Mouse (Mus musculus) frontal cortex, adult 2 months (tissue): ENCODE results near the gene Gfi1b. TPM values are rescaled to one million over a fixed set of nuclear protein-coding genes. Genes with fewer than 3 reads are reported as not detected.

Experiments
- DNase-seq, 2 experiments: peaks; one replicate each; pipeline ENCODE4 v3.0.0; 2022; ENCODE audit warnings: low spot score in 1 of 2; ENCODE audit errors: extremely low spot score in 1 of 2
- polyA plus RNA-seq: library from polyadenylated mRNA; depleted of rRNA; stranded (reverse); fragments of >200 nt; gene quantifications from 2 replicates; pipeline ENCODE4 v1.2.3, GENCODE M21; 2012; rRNA removed

Gene Gfi1b
- polyA plus RNA-seq, 1 experiment, result not detected

DNA sequence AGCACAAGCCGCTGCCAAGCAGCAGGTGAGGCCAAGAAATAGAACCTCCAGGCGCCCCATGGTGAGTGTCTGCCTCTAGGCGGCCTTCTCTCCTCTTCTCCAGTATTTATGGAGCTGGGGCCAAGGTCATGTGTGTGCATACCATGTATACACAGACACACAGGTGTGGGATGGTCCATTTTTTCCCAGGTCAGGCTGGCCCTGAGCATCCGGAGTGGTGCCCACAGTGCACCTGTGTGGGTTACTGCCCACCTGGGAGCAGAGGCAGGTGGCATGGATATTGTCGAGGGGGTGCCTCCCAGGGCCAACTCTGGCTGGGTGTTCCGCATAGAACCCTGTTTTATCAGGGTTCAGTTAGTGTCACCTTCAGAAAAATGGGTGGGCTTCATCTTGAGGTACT, 58.5 kb downstream of the Gfi1b start, which contains the start of gene Cel:
Cel (minus strand) TSS at position 101 of the 400 bp plus-strand sequence.
- no peak for DNase-seq

Other genes with a start within 250 kb of the Gfi1b start
- 13.0 and 15.0 TPM in 2 replicates for gene Ppp1r26, start 175.2 kb downstream of the Gfi1b start, polyA plus RNA-seq
- gene 1700007K13Rik, start 155.7 kb downstream of the Gfi1b start, polyA plus RNA-seq, result 2.4 and 3.5 TPM in 2 replicates
- 34.7 and 37.4 TPM in 2 replicates for gene Mrps2, start 153.9 kb downstream of the Gfi1b start, polyA plus RNA-seq
- gene Gbgt1, start 125.1 kb downstream of the Gfi1b start, polyA plus RNA-seq, result 1.3 and 1.4 TPM in 2 replicates
- gene Gm10134, start 115.9 kb downstream of the Gfi1b start, polyA plus RNA-seq, result 0.54 TPM in 1 of 2 replicates, not detected in the other
- gene Ralgds, start 108.9 kb downstream of the Gfi1b start, polyA plus RNA-seq, result 90.9 and 92.7 TPM in 2 replicates
- 0.10 TPM in 1 of 2 replicates, not detected in the other for gene Cel, start 58.6 kb downstream of the Gfi1b start, polyA plus RNA-seq
- gene Gtf3c5, start 38.2 kb downstream of the Gfi1b start, polyA plus RNA-seq, result 21.8 and 23.8 TPM in 2 replicates
- 31.0 and 33.7 TPM in 2 replicates for gene Tsc1, start 19.2 kb upstream of the Gfi1b start, polyA plus RNA-seq
- gene Spaca9, start 77.7 kb upstream of the Gfi1b start, polyA plus RNA-seq, result 0.36 and 0.57 TPM in 2 replicates
- gene Ak8, start 78.2 kb upstream of the Gfi1b start, polyA plus RNA-seq, result 1.8 and 1.9 TPM in 2 replicates
- 12.9 and 14.0 TPM in 2 replicates for gene Gtf3c4, start 218.4 kb upstream of the Gfi1b start, polyA plus RNA-seq
- 6.6 and 7.6 TPM in 2 replicates for gene Ddx31, start 218.4 kb upstream of the Gfi1b start, polyA plus RNA-seq